Mouse (Mus musculus) kidney, adult 2 months (tissue): ENCODE results near the gene Prkch.

Experiments
- CTCF ChIP-seq: fragments of 200-500 bp; conservative IDR thresholded peaks from 2 replicates; pipeline ENCODE4 v1.5.1; 2011; ENCODE audit warnings: low read depth, mild to moderate bottlenecking, control low read depth, low read length, moderate library complexity, mixed read lengths; ENCODE audit not compliant: insufficient read depth, insufficient read length
- POLR2A ChIP-seq: fragments of 200-500 bp; IDR thresholded peaks from one replicate; pipeline ENCODE4 v1.6.1; 2011; ENCODE audit warnings: low read depth, low read length, control low read depth

DNA sequence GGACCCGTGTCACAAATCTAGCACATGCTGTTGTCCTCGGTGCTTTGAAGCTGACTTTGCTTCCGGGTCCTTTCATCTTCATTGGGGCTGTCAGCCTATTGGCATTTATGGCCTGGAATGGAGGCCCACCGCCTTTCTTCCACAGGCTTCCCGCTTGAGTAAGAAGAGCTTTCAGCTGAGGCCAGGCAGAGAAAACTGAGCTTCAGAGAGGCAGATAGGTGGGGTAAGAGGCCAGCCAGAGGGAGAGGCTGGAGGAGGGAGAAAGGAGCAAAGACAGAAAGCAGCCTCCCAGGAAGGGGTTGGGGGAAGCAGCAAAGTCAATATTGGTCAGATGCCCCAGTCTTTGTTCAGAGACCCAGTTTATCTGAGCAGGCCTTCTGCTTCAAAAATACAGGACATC is 123.9 kb downstream of the Prkch start:
- TF ChIP-seq CTCF = no peak
- no peak for TF ChIP-seq POLR2A
